Mouse (Mus musculus): ENCODE data around the gene Ogfod2.

- TF ChIP-seq CTCF (IDR thresholded peaks at IDR 0.05; ENCODE audit: low read depth) (no peak), EP300 (IDR thresholded peaks at IDR 0.05; ENCODE audit: low read depth) (no peak)
Observed at GRCm38 (mm10) chr5:124077241-124077640, 34.9 kb upstream of the Ogfod2 start.
